Mouse (Mus musculus): ENCODE measurements around the gene Txnrd2.

- TF ChIP-seq USF1 (IDR thresholded peaks at IDR 0.05; ENCODE audit: low read depth, low read length) (no peak), CTCF (conservative IDR thresholded peaks at IDR 0.05 in 1 of 2, IDR thresholded peaks at IDR 0.05 in 1 of 2; ENCODE audit: low read depth in 2 of 2, low read length in 2 of 2) (no peak), MXI1 (IDR thresholded peaks at IDR 0.05; ENCODE audit: low read depth, low read length) (no peak), MAX (IDR thresholded peaks at IDR 0.05; ENCODE audit: low read length) (no peak), SMC3 (IDR thresholded peaks at IDR 0.05; ENCODE audit: low read depth, low read length) (no peak), POLR2A (IDR thresholded peaks at IDR 0.05; ENCODE audit: low read depth, low read length) (no peak)
Observed at GRCm38 (mm10) chr16:18484794-18485435, 58.7 kb downstream of the Txnrd2 start.
